Mouse (Mus musculus): ENCODE measurements around the gene Hyls1. TPM values are rescaled to one million over a fixed set of nuclear protein-coding genes. Genes with fewer than 3 reads are reported as not detected.

Hyls1 gene
- total RNA-seq, 2 experiments from 2014 or later, result 1.2 to 1.3 TPM

- H3K27ac ChIP-seq, result no peak overlapping the region
- intact Hi-C loops (cut with DNase I), result no loop called here
- no peak overlapping the region for H3K4me3 ChIP-seq
- no peak for DNase-seq
- TF ChIP-seq CTCF (IDR thresholded peaks at IDR 0.05), result no peak
These were observed 53.5 kb downstream of the Hyls1 start for GRCm38 (mm10) chr9:35516711-35517110.

- no peak overlapping the region for H3K27ac ChIP-seq
- TF ChIP-seq CTCF (IDR thresholded peaks at IDR 0.05), result no peak
- intact Hi-C loops (cut with DNase I), result no loop called here
- no peak overlapping the region for H3K4me3 ChIP-seq
- DNase-seq, result no peak
These were observed 54.0 kb downstream of the Hyls1 start for GRCm38 (mm10) chr9:35516182-35516581.

- DNase-seq, result no peak
- Histone ChIP-seq H3K27ac (no peak overlapping the region), H3K4me3 (no peak overlapping the region)
- intact Hi-C loops (cut with DNase I), result no loop called here
- no peak for TF ChIP-seq CTCF (IDR thresholded peaks at IDR 0.05)
These were observed 56.3 kb downstream of the Hyls1 start for GRCm38 (mm10) chr9:35513900-35514299.

Other genes starting within 250 kb of the Hyls1 start
- gene Cdon, start 149.3 kb downstream of the Hyls1 start, total RNA-seq (2021), result 10 to 100 TPM; 12.4 to 12.9 TPM
- gene Gm1113, start 52.1 kb downstream of the Hyls1 start, total RNA-seq (2021), result not detected
- not detected for gene Ddx25, start 11.9 kb downstream of the Hyls1 start, total RNA-seq (2021)
- 1 to 10 TPM; 9.0 to 9.1 TPM for gene Pus3, start 11.8 kb downstream of the Hyls1 start, total RNA-seq (2021)
- gene Pate2, start 114 bp downstream of the Hyls1 start, total RNA-seq (2021), result not detected
- gene Pate4, start 41.5 kb upstream of the Hyls1 start, total RNA-seq (2021), result not detected
- not detected for gene Pate3, start 77.8 kb upstream of the Hyls1 start, total RNA-seq (2021)
- gene Pate1, start 117.0 kb upstream of the Hyls1 start, total RNA-seq (2021), result not detected
- gene Gm17677, start 170.7 kb upstream of the Hyls1 start, total RNA-seq (2021), result not detected
- gene Gm17727, start 207.7 kb upstream of the Hyls1 start, total RNA-seq (2021), result not detected
- gene Gm27235, start 219.7 kb upstream of the Hyls1 start, total RNA-seq (2021), result not detected
- gene D730048I06Rik, start 219.7 kb upstream of the Hyls1 start, total RNA-seq (2021), result not detected

All from gastrocnemius, adult 2 months (tissue).